Mouse (Mus musculus) midbrain, embryonic 16.5 days (tissue): ENCODE data around the gene Cdh18. TPM values are rescaled to one million over a fixed set of nuclear protein-coding genes. Genes with fewer than 3 reads are reported as not detected.
"Not testable (repeated sequence)": the region's sequence is repeated elsewhere in the genome, so short reads cannot be mapped to it uniquely, and the experiment has no call there.

Experiments
- ATAC-seq: fragments of 200-750 bp; cut with Nextera tagmentation; 2 replicates; pipeline ENCODE4 v1.8.0; 2017; ENCODE audit warnings: moderate TSS enrichment
- H3K27ac ChIP-seq: fragments of 300-500 bp; sonication (generic); 2 replicates; pipeline ENCODE4 v1.5.1; 2014; ENCODE audit warnings: mild to moderate bottlenecking, low read length, mixed read lengths
- H3K27me3 ChIP-seq: fragments of 300-500 bp; sonication (generic); 2 replicates; pipeline ENCODE4 v1.6.1; 2014; ENCODE audit warnings: low read depth, low read length, mixed read lengths; ENCODE audit not compliant: control insufficient read depth, insufficient read depth
- H3K36me3 ChIP-seq: fragments of 300-500 bp; sonication (generic); 2 replicates; pipeline ENCODE4 v1.6.1; 2014; ENCODE audit warnings: mild to moderate bottlenecking, low read length, moderate library complexity, mixed read lengths; ENCODE audit not compliant: control insufficient read depth, insufficient read depth
- H3K4me1 ChIP-seq: fragments of 300-500 bp; sonication (generic); 2 replicates; pipeline ENCODE4 v1.6.1; 2014; ENCODE audit warnings: mild to moderate bottlenecking, low read length, mixed read lengths; ENCODE audit not compliant: control insufficient read depth, insufficient read depth
- H3K4me2 ChIP-seq: fragments of 300-500 bp; sonication (generic); 2 replicates; pipeline ENCODE4 v1.6.1; 2014; ENCODE audit warnings: mild to moderate bottlenecking, low read length, mixed read lengths
- H3K4me3 ChIP-seq: fragments of 300-500 bp; sonication (generic); 2 replicates; pipeline ENCODE4 v1.5.1; 2014; ENCODE audit warnings: low read depth, mild to moderate bottlenecking, low read length, moderate library complexity, mixed read lengths
- H3K9ac ChIP-seq: fragments of 300-500 bp; sonication (generic); 2 replicates; pipeline ENCODE4 v1.6.1; 2014; ENCODE audit warnings: low read depth, low read length, mixed read lengths
- H3K9me3 ChIP-seq: fragments of 300-500 bp; sonication (generic); replicated peaks from 2 replicates; pipeline ENCODE4 v1.6.1; 2014; ENCODE audit warnings: mild to moderate bottlenecking, low read length, mixed read lengths; ENCODE audit not compliant: control insufficient read depth, poor library complexity, severe bottlenecking
- WGBS: fragments of 180-500 bp; shearing (Covaris S2); extraction: QIAGEN DNeasy Blood & Tissue Kit; methylation state at CpG from one replicate; pipeline ENCODE4 v1.1.7; 2014; 5-methylcytosine and 5-hydroxymethylcytosine counted together
- polyA plus RNA-seq: library from polyadenylated mRNA; unstranded; fragments of >200 nt; fragmentation: Nextera tagmentation; extraction: Ambion mirVana; gene quantifications from 2 replicates; pipeline ENCODE4 v1.2.1, GENCODE M21; 2015

Gene Cdh18
- polyA plus RNA-seq, 1 experiment from 2014 or later, result 10.1 TPM

DNA sequence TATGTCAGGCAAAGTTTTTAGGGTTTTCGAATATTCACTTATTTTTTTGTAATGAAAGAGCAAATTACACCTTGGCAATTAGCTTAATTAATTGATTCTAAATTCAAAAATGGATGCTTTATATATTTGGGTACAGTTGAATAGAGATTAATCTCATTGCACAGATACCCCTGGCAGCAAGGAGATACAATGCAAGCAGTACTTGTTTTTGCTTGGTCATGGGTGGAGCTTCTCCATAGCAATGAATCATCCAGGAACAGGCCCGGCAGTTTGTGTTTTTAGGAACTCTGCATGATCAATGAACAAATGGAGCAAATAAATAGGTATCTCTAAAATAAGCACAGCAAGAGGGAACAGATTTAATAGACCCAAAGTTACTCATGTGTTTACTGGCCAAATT, 538.7 kb downstream of the Cdh18 start:
- Histone ChIP-seq H3K9me3 (no peaks in the 10 kb centered on the region; the same call in 1 of the 2 replicates), H3K9ac (no peak overlapping the region), H3K27ac (no peak overlapping the region), H3K4me2 (no peak overlapping the region), H3K4me1 (no peaks in the 10 kb centered on the region), H3K36me3 (no peaks in the 10 kb centered on the region), H3K4me3 (no peak overlapping the region), H3K27me3 (no peaks in the 10 kb centered on the region)
- WGBS, result 82% methylated on average over 2 of the region's 2 CpGs
- no peak for ATAC-seq

DNA sequence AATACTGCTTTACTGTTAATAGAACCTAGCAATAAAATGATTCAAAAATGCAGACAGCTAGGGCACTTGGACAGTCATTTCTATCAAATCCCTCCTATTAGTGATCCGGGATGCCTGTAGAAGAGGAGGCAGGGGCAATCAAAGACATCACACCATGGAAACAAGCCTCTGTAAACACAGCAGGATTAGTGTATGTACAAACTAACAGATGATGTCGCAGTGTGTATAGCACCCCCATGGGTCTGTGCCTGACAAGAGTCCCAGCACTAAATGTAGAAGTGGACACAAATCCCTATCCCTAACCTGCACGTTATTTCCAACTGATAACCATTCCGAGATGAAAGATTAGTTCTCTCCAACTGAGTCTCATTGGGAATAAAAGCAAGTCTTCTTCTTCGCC, 547.8 kb downstream of the Cdh18 start:
- Histone ChIP-seq H3K4me1 (no peaks in the 10 kb centered on the region), H3K27me3 (no peaks in the 10 kb centered on the region), H3K36me3 (no peaks in the 10 kb centered on the region), H3K27ac (no peak overlapping the region), H3K4me2 (no peak overlapping the region), H3K9me3 (no peaks in the 10 kb centered on the region), H3K9ac (no peak overlapping the region), H3K4me3 (no peak overlapping the region)
- no peak for ATAC-seq
- WGBS, result 72% methylated on average over 5 of the region's 5 CpGs

DNA sequence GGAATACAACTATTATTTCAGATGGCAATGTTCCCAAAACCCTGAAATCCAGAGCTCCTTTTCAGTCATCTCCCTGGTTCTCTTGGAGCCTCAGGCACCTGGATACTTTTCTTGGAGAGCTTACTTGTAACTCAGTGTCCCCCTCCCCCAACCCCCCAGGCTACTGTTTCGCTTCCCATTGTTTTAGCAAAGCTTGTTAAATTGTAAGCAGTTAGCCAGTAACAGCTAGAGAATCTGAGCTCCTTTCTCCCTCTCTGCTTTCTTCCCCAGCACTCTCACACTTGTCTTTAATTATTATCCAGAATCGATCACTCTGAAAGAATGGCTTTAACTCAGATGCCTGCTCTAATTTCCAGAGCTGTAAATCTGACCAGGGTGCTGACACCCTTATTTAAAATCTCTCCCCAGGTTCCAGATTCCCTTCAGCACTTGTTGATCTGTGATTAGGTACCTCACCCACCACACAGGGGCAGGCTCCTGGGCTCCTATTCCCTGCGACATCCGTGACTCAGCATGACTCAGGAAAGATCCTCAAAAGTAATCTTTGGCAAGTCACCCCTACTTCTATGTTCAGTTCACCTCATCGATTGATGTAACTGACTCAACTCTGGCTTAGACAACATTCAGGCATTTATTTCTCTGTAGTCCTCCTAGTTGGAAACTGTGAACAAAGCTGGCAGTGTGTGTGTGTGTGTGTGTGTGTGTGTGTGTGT, 556.0 kb downstream of the Cdh18 start:
- H3K4me3 ChIP-seq, result no peak overlapping the region
- no peak overlapping the region for H3K4me2 ChIP-seq
- no peak overlapping the region for H3K27ac ChIP-seq
- H3K4me1 ChIP-seq, result no peaks in the 10 kb centered on the region
- H3K9ac ChIP-seq, result no peak overlapping the region
- 40% methylated on average over 5 of the region's 5 CpGs for WGBS
- H3K27me3 ChIP-seq, result no peaks in the 10 kb centered on the region
- H3K9me3 ChIP-seq, result no peaks in the 10 kb centered on the region; the same call in 1 of the 2 replicates
- H3K36me3 ChIP-seq, result no peaks in the 10 kb centered on the region; the same call in 1 of the 2 replicates
- no peak for ATAC-seq

DNA sequence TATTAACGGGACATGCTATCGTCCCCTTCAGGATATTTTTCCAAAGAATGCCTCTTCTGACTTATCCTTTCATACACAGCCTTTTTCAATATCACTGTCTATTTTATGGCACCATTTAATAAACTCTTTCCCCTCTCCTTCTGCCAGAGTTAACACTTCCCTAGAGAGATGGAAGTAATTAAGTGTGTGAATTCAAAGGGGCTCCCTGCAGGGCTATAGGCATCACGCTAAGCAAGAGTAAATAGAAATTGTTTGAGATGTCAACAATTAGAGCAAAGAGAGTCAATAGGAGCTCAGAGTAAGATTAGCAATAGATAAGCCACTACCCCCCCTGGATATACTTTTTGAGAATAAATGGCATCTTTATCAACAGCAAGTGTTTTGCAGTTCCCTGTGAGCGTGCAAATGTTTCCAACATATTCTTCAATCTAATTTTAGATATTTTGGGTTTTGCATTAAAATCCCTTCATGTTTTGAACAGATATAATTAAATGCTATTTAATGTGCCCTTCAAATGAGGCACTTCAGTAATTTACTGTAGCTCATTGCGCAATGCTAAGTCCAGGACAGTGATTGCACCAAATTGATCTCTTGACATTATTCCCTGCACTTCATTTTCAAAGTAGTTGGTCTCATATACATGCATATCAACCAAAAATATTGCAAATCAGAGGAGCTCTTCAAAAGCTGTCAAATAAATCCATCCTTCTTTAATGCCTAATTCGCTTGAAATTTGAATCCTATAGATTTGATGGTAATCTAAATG, 586.3 kb downstream of the Cdh18 start:
- H3K36me3 ChIP-seq, result no peaks in the 10 kb centered on the region
- H3K9ac ChIP-seq, result no peak overlapping the region
- no peak overlapping the region for H3K27ac ChIP-seq
- ATAC-seq, result no peak
- WGBS, result 51% methylated on average over 6 of the region's 6 CpGs
- H3K27me3 ChIP-seq, result no peaks in the 10 kb centered on the region
- no peak overlapping the region for H3K4me2 ChIP-seq
- H3K9me3 ChIP-seq, result no peaks in the 10 kb centered on the region
- H3K4me1 ChIP-seq, result 0 out of 2 replicates have a peak, but pooled peaks cover 2% of the 10 kb centered on the region
- no peak overlapping the region for H3K4me3 ChIP-seq

DNA sequence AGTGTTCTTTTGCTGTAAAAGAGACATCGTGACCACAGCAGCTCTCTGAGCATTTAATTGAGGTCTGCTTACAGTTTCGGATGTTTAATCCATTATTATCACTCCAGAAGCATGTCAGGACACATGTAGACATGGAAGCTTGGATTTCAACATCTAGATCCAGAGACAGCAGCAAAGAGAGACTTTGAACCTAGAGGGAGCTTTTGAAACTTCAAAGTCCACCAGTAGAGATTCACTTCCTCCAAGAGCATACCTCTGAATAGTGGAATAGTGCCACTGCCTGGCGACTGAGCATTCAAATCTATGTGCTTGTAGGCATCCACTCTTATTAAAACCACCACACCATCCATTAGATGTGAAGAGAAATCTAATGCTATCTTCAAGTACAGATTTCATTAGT, 588.1 kb downstream of the Cdh18 start:
- H3K9me3 ChIP-seq, result no peaks in the 10 kb centered on the region
- no peak overlapping the region for H3K9ac ChIP-seq
- H3K4me1 ChIP-seq, result 0 out of 2 replicates have a peak, but pooled peaks cover 2% of the 10 kb centered on the region
- H3K27me3 ChIP-seq, result no peaks in the 10 kb centered on the region
- no peak overlapping the region for H3K4me3 ChIP-seq
- no peak overlapping the region for H3K4me2 ChIP-seq
- no peak for ATAC-seq
- H3K36me3 ChIP-seq, result no peaks in the 10 kb centered on the region
- no peak overlapping the region for H3K27ac ChIP-seq
- WGBS, result 81% methylated on average over 3 of the region's 3 CpGs

DNA sequence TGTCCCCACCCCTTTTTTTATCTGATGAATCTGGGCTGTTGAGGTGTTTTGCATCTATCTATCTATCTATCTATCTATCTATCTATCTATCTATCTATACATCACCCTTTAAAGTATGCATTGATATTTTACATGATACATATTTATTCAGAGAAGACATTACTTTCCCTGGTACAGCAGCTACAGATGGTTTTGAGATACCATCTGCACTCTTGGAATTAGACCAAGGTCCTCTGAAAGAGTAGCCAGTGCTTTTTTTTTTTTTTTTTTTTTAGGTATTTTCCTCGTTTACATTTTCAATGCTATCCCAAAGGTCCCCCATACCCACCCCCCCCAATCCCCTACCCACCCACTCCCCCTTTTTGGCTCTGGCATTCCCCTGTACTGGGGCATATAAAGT, 594.1 kb downstream of the Cdh18 start:
- not testable (repeated sequence) for H3K4me1 ChIP-seq, H3K4me2 ChIP-seq, H3K36me3 ChIP-seq, H3K4me3 ChIP-seq, H3K27me3 ChIP-seq, H3K27ac ChIP-seq, ATAC-seq, H3K9ac ChIP-seq, H3K9me3 ChIP-seq
- no CpG with 5 or more reads among the region's 1 CpGs for WGBS

DNA sequence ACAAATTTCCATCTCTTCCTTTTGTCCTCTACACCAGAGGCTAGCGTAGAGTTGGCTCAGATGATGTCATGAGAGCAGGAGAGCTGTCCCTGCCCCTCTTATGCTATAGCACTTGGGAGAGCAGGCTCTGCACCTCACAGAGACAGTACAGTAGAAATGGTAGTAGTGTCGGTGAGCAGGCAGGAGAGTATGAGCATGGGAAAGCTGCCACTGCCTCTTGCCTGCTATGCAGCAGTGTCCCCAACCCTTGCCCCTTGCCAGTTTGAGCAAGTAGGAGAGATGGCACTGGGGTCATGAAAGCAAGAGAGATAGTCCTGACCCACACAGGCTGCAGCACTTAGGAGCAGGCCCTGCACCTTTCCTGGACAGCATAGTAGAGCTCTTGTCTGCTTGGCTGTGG, 607.1 kb downstream of the Cdh18 start:
- H3K27ac ChIP-seq, result no peak overlapping the region
- no peak overlapping the region for H3K4me2 ChIP-seq
- no peak overlapping the region for H3K4me3 ChIP-seq
- H3K9ac ChIP-seq, result no peak overlapping the region
- no peaks in the 10 kb centered on the region for H3K27me3 ChIP-seq
- no peaks in the 10 kb centered on the region for H3K9me3 ChIP-seq
- 79% methylated on average over 2 of the region's 2 CpGs for WGBS
- ATAC-seq, result 0 out of 2 replicates have a peak, but pooled peaks have one; percentile 21
- H3K4me1 ChIP-seq, result no peaks in the 10 kb centered on the region
- H3K36me3 ChIP-seq, result no peaks in the 10 kb centered on the region

DNA sequence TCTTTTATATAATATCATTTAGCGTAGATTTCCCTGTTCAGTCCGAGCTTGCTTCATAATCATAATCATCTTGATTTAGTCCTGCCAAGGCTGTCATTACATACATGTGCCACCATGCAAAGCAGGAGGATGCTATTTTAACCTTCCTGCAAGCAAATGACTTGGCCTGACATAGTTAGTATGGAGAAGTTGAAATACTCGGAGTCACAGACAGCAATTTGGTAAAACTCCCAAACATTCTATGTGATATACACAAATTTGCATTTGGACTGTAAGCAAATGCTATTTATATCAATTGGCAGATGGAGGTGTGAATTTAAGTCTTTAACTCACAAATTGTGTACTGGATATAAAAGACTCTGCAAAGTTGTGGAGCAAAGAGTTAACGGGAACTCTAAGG, 616.0 kb downstream of the Cdh18 start:
- no peak overlapping the region for H3K4me2 ChIP-seq
- no peak for ATAC-seq
- no peaks in the 10 kb centered on the region for H3K9me3 ChIP-seq
- no peaks in the 10 kb centered on the region for H3K36me3 ChIP-seq
- no peaks in the 10 kb centered on the region for H3K4me1 ChIP-seq
- H3K27ac ChIP-seq, result no peak overlapping the region
- WGBS, result 90% methylated on average over 4 of the region's 4 CpGs
- H3K27me3 ChIP-seq, result no peaks in the 10 kb centered on the region
- no peak overlapping the region for H3K4me3 ChIP-seq
- no peak overlapping the region for H3K9ac ChIP-seq

DNA sequence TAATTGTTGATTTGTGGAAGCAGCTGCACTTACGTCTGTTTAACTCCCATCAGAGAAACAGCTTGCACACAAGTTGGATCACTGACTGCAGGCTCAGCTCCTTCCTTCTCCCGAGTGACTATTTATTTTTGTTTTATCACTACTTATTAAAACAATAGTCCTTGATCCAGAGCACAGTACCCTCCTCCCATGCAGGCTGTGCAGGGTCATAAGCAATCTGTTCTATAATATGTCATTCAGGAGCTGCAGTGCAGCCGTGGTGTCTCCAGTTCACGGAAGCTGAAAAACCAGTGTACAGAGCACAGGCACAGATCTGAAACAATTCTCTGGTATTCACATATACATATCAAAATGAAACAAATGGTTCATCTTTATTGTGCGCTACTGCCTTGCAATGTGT, 625.8 kb downstream of the Cdh18 start:
- Histone ChIP-seq H3K4me2 (no peak overlapping the region), H3K9me3 (no peaks in the 10 kb centered on the region), H3K9ac (no peak overlapping the region), H3K36me3 (no peaks in the 10 kb centered on the region), H3K4me3 (no peak overlapping the region), H3K4me1 (no peaks in the 10 kb centered on the region), H3K27me3 (no peaks in the 10 kb centered on the region), H3K27ac (no peak overlapping the region)
- no peak for ATAC-seq
- WGBS, result 76% methylated on average over 5 of the region's 5 CpGs
